Mouse (Mus musculus): ENCODE measurements around the gene Sec22a. TPM values are rescaled to one million over a fixed set of nuclear protein-coding genes. Genes with fewer than 3 reads are reported as not detected.
A peak's percentile ranks its signal among the peaks of the same experiment; 100 is the strongest.

Gene Sec22a
- total RNA-seq (2017): 12.3 and 15.1 TPM in 2 replicates

GRCm38 (mm10) chr16:35363150-35364062, at the start of gene Sec22a:
Gene Sec22a (minus strand): TSS chr16:35363918.
- ATAC-seq (ENCODE audit: extremely low read depth, insufficient number of reproducible peaks, low FRiP score, poor library complexity, severe bottlenecking): peak; percentile 88

DNA sequence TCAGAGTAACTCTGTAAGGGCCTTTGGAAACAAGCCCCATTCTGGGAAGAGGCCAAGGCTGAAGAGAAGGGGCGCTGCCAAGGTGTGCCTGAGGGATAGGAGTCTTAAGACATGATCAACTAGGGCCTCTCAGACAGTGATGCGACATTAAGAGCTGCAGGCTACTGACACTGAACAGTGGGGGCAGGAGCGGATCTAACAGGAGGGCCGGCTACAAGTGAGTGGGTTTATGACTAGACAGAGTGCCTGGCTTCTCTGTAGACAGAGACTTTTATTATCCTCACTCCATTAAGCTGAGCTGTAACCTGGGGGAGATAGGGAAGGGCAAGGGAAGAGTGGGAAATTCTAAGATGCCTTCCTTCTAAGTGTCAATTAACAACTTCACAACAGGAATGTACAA, 43.0 kb upstream of the Sec22a start:
- no peak for ATAC-seq (ENCODE audit: extremely low read depth, insufficient number of reproducible peaks, low FRiP score, poor library complexity, severe bottlenecking)

- no peak for ATAC-seq (ENCODE audit: extremely low read depth, insufficient number of reproducible peaks, low FRiP score, poor library complexity, severe bottlenecking)
Measured at GRCm38 (mm10) chr16:35406166-35406565, 42.4 kb upstream of the Sec22a start.

DNA sequence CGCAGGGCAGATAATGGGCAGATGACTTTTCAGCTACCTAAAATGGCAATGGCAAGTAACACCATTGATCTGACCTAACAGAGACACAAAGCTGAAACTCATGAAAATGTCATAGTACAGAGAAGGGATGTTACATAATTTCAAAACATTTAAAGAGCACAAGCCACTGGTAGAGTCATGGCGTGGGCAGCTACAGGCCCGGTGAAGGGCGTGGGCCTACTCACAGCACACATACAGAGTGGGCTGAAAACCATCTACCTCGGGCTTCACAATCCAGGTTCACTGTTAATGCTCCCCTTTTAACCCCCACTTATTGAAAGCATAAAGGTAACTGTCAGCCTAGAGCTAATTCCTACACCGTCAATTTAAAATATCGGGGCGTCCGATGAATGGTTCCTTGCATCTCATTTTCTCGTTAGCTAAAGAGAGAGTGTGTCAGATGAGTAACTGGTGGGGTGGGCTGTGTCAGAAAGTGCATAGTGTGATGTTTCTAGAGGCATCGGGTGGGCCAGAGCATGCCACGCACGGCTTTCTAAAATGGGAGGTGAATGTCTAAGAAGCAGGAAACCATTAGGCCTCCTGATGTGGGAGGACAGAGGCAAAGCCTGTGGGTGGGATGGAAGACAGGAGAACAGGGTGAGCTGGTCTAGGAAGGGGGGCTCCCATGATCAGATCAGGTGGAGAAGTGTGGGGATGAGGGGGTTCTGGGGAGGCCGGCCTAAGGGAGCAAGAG, 41.8 kb upstream of the Sec22a start:
- no peak for ATAC-seq (ENCODE audit: extremely low read depth, insufficient number of reproducible peaks, low FRiP score, poor library complexity, severe bottlenecking)

DNA sequence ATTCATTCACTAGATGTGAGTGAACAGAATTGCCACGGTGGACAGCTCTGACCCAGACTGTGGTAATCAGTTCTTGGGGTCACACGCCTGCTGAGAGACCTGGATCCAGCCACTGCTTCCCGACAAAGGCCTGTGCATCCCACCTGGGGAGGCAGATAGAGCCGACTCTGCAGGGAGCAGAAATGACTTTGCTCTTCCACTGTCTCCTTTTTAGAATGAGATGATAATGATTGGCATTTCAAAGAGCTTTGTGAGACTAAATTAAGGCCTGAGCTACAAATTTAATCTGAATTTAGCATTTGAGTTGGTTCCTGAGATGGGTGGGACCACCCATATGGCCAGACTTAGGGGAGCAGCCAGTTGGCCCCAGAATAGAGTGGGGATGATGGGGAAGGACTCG, 41.1 kb upstream of the Sec22a start:
- no peak for ATAC-seq (ENCODE audit: extremely low read depth, insufficient number of reproducible peaks, low FRiP score, poor library complexity, severe bottlenecking)

- no peak for ATAC-seq (ENCODE audit: extremely low read depth, insufficient number of reproducible peaks, low FRiP score, poor library complexity, severe bottlenecking)
Measured at GRCm38 (mm10) chr16:35403891-35404290, 40.2 kb upstream of the Sec22a start.

DNA sequence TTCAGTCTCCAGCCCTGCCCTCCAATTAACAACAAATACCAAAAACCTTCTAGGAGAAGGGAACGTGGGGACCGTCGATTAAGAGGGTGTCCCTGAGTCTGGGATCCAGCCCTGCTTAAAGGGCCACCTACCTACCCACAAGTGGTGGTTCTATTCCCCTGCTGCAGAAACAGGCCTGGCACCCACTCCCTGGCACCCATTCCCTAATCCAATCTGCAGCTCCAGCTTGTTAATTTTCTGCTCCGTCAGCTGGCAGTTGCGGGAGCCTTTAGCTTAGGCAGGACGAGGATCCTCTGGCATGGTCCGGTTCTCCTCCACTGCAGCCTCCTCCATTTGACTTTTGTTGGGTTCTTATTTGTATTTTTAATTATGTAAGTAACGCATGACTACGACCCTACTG, 39.6 kb upstream of the Sec22a start:
- ATAC-seq (ENCODE audit: extremely low read depth, insufficient number of reproducible peaks, low FRiP score, poor library complexity, severe bottlenecking): no peak

DNA sequence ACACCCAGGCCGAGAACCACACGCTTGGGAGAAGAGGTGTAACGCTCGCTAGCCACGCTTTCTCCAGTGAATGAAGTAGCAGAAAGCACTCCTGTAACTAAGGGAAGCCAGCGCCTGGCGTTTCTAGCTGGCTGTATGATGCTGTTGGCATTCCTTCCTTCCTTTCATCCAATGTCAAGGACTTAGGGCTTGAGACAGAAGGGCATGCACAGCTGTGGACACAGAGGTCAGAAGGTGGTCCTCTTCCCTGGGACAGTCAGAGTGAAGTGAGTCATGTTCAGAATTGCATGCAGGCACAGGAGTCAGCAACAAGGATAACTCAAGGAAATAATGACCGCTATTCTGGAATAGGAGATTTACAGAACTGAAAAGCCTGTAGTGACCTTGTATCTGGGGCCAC, 29.1 kb upstream of the Sec22a start:
- ATAC-seq (ENCODE audit: extremely low read depth, insufficient number of reproducible peaks, low FRiP score, poor library complexity, severe bottlenecking): no peak

DNA sequence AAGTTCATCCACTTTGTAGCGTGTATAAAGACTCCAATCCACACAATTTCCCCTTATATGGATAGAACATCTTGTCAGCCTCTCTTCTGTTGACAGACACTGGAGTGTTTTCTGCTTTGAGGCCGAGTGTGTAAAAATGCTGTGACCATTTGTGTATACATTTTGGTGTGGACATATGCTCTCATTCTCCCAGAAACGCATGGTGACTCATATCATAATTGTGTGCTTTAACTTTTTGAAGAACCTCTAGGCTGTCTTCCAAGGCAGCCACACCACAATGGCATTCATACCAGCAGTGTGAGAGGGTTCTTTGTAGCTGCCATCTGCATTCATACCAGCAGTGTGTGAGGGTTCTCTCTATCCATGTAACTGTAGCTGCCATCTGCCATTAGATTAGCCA, 21.9 kb upstream of the Sec22a start:
- ATAC-seq (ENCODE audit: extremely low read depth, insufficient number of reproducible peaks, low FRiP score, poor library complexity, severe bottlenecking): no peak

GRCm38 (mm10) chr16:35380048-35380447, 16.3 kb upstream of the Sec22a start:
- ATAC-seq (ENCODE audit: extremely low read depth, insufficient number of reproducible peaks, low FRiP score, poor library complexity, severe bottlenecking): no peak

GRCm38 (mm10) chr16:35379344-35379743, 15.6 kb upstream of the Sec22a start:
- ATAC-seq (ENCODE audit: extremely low read depth, insufficient number of reproducible peaks, low FRiP score, poor library complexity, severe bottlenecking): no peak

- no peak for ATAC-seq (ENCODE audit: extremely low read depth, insufficient number of reproducible peaks, low FRiP score, poor library complexity, severe bottlenecking)
Measured at GRCm38 (mm10) chr16:35364063-35364428, 328 bp upstream of the Sec22a start.

DNA sequence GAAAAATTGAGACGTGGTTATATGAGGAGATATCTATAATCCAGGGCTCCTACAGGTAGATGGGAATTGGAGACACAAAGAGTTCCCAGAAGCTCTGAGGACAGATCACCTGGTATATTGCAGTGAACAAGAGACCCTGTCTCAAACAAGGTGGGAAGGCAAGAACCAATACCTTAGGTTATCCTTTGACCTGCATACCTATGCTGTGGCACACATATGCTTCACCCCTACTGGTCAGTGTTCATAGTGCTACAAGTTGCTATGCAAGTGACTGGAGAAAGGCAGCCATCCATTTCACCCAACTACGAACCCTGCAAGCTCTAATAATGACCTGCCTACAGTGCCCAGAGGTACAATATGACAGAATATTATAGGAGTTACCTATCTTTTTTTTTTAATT, 1.5 kb downstream of the Sec22a start:
- ATAC-seq (ENCODE audit: extremely low read depth, insufficient number of reproducible peaks, low FRiP score, poor library complexity, severe bottlenecking): no peak

- peak; percentile 27; the same call in 1 of the 2 replicates for ATAC-seq (ENCODE audit: extremely low read depth, insufficient number of reproducible peaks, low FRiP score, poor library complexity, severe bottlenecking)
Measured at GRCm38 (mm10) chr16:35360593-35360992, 3.1 kb downstream of the Sec22a start.

GRCm38 (mm10) chr16:35357449-35357848, 6.3 kb downstream of the Sec22a start:
- no peak for ATAC-seq (ENCODE audit: extremely low read depth, insufficient number of reproducible peaks, low FRiP score, poor library complexity, severe bottlenecking)

DNA sequence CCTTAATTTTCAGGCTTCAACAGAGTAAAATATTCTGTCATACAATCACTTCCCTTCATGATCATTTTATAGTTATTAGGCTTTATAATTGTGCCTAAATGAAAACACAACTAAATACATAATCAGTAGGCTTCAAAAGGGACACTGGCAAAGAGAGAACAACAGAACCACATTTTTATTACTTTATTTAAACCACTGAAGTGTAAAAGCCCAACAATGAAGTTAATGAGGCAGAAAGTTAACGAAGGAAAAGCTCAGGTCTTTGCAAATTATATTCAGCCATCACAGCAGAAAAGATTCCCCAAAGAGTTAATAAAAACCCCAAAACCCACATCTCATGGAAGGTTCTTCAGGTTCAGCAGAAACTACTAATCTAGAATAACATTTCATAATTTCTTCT, 33.3 kb downstream of the Sec22a start:
- no peak for ATAC-seq (ENCODE audit: extremely low read depth, insufficient number of reproducible peaks, low FRiP score, poor library complexity, severe bottlenecking)

- ATAC-seq (ENCODE audit: extremely low read depth, insufficient number of reproducible peaks, low FRiP score, poor library complexity, severe bottlenecking): no peak
Measured at GRCm38 (mm10) chr16:35319773-35320172, 43.9 kb downstream of the Sec22a start.

DNA sequence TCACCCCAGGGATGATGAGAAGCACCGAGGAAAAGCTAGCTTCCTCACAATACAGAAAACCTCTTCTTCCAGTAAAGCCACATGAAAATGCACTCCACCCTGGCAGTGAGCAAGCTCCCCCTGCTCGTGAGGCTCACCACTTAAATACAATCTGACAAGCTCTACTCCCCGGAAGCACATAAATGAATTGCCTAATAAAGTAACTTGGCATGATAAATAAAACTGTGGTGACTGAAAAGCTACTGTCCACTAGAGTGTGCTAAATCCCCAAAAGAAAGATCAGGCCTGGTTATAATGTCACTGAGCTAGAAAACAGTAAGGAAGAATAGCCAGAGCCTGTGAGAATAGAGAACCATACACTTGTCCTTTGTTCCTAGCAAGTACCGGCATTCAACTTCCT, 44.4 kb downstream of the Sec22a start:
- ATAC-seq (ENCODE audit: extremely low read depth, insufficient number of reproducible peaks, low FRiP score, poor library complexity, severe bottlenecking): no peak

DNA sequence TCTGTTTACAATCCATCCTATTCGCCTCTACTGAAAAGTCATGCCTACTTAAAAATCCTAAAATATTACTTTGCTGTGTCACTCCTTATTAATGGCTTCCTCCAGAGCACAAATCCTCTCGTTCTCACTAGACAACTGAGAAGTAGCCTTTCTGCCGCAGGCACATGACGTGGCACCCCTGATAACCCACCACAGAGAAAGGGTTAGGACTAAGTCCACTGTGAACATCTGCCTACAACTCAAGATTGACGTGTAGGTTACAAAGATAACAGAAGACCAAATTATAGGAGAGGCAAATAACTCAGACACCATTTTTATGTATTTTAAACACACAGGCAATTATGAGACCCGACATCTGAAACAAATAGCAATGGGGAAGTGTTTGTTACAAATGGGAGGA, 45.3 kb downstream of the Sec22a start:
- no peak for ATAC-seq (ENCODE audit: extremely low read depth, insufficient number of reproducible peaks, low FRiP score, poor library complexity, severe bottlenecking)

DNA sequence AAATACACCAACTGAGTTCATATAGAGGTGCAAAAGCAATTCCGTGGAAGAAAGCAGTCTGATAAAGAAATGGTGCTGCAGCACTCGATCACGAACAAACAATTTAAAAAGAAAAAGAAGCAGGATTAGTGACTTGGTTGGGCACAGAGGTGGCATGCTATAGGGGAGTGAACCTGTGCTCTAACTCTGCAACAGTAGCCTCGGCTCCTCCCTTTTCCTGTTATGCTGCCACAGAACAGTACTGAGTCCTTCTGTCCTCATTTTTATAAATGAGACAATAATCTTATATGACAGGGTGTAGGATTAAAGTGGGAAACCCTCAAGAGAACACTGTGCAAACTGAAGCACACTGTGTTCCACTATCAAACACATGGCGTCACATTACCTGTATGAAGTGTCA, 46.3 kb downstream of the Sec22a start:
- ATAC-seq (ENCODE audit: extremely low read depth, insufficient number of reproducible peaks, low FRiP score, poor library complexity, severe bottlenecking): no peak
